Mouse (Mus musculus): Measurements from ENCODE around the gene Treh. TPM values are rescaled to one million over a fixed set of nuclear protein-coding genes. Genes with fewer than 3 reads are reported as not detected.
"Not testable (repeated sequence)": the region's sequence is repeated elsewhere in the genome, so short reads cannot be mapped to it uniquely, and the experiment has no call there.

Treh gene
- not detected in 2 replicates for polyA plus RNA-seq (2012; rRNA removed)

DNA sequence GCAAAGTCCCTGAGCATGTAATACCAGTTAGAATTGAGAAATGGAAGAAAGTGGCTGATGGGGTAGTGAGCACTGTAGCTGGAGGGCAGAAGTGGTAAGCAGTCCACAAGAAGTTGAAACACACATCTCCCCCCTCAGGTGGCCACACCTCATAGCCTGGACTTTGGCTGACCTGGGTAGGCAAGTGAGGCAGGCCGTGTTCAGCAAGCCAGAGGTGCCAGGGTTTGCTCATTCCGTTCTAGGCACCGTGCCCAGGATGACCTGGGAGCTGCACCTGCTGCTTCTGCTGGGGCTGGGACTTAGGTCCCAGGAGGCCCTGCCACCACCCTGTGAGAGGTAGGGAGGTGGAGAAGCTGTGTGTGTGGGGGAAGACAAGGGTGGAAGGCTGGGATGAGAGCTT is at the start of gene Treh:
TSS of gene Treh (plus strand) at position 229 of the 400 bp plus-strand sequence.
- 83% methylated on average over 3 of the region's 3 CpGs for WGBS

DNA sequence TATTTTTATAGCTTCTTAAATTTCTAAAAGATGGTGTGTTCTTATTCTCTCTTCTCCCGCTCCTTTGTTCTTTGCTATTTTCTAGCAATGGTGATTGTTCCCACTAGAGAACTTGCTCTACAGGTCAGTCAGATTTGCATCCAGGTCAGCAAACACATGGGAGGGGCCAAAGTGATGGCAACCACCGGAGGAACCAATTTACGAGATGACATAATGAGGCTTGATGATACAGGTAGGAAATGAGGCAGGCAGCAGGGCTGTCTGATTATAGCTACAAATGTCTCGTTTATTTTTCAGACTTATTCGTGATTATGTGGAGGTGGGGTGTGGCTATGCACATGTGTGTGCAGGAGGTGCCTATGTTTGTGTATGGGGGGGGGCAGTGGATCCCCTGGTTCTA is 48.6 kb upstream of the Treh start:
- WGBS = 81% methylated on average over 5 of the region's 5 CpGs
- no peak for DNase-seq (ENCODE audit: low read depth in 1 of 2, low spot score in 2 of 2)
- H3K36me3 ChIP-seq (ENCODE audit: control insufficient read depth, insufficient read depth, low read length) = peaks cover 50% of the 10 kb centered on the region
- no peaks in the 10 kb centered on the region; the same call in 1 of the 2 replicates for H3K4me1 ChIP-seq (ENCODE audit: control insufficient read depth, insufficient read depth, insufficient read length)
- H3K4me3 ChIP-seq (ENCODE audit: extremely low read depth, insufficient read depth, insufficient read length) = no peak overlapping the region
- TF ChIP-seq CTCF (IDR thresholded peaks at IDR 0.05; ENCODE audit: extremely low read depth, insufficient read depth, insufficient read length, insufficient replicate concordance) = no peak
- no peak for TF ChIP-seq POLR2A (IDR thresholded peaks at IDR 0.05; ENCODE audit: low read depth, low read length)
- H3K27me3 ChIP-seq (ENCODE audit: control insufficient read depth, insufficient read depth, low read length) = no peaks in the 10 kb centered on the region
- H3K27ac ChIP-seq (ENCODE audit: insufficient read depth, low read length) = no peak overlapping the region

More for the DNA sequence above, at the start of gene Treh:
- TF ChIP-seq CTCF (IDR thresholded peaks at IDR 0.05; ENCODE audit: extremely low read depth, insufficient read depth, insufficient read length, insufficient replicate concordance) (no peak), POLR2A (IDR thresholded peaks at IDR 0.05; ENCODE audit: low read depth, low read length) (no peak)
- no peak within 1 kb of the TSS for H3K27ac ChIP-seq (ENCODE audit: insufficient read depth, low read length)
- no peak for DNase-seq (ENCODE audit: low read depth in 1 of 2, low spot score in 2 of 2)
- no peaks in the 10 kb centered on the region for H3K36me3 ChIP-seq (ENCODE audit: control insufficient read depth, insufficient read depth, low read length)
- no peaks in the 10 kb centered on the region for H3K27me3 ChIP-seq (ENCODE audit: control insufficient read depth, insufficient read depth, low read length)
- H3K4me3 ChIP-seq (ENCODE audit: extremely low read depth, insufficient read depth, insufficient read length) = no peak within 1 kb of the TSS
- H3K4me1 ChIP-seq (ENCODE audit: control insufficient read depth, insufficient read depth, insufficient read length) = no peaks in the 10 kb centered on the region

DNA sequence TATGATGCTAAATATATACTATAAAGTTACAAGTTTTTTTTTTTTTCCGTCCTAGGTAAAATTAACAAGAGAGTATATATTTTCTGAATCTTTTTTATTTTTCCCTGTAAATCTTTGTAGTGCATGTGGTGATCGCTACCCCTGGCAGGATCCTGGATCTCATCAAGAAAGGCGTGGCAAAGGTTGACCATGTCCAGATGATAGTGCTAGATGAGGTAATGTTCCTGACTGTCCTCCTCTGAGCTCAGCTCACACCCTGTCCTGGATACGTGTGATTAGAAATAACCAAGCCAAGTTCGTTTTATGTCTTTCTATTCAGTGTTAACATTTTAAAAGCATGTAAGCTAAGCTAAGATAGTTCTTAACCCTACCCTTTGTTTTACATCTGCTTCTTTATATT is 46.8 kb upstream of the Treh start:
- Histone ChIP-seq H3K4me3 (ENCODE audit: extremely low read depth, insufficient read depth, insufficient read length) (no peak overlapping the region), H3K27me3 (ENCODE audit: control insufficient read depth, insufficient read depth, low read length) (no peaks in the 10 kb centered on the region), H3K36me3 (ENCODE audit: control insufficient read depth, insufficient read depth, low read length) (peaks cover 48% of the 10 kb centered on the region), H3K27ac (ENCODE audit: insufficient read depth, low read length) (no peak overlapping the region), H3K4me1 (ENCODE audit: control insufficient read depth, insufficient read depth, insufficient read length) (no peaks in the 10 kb centered on the region)
- 79% methylated on average over 5 of the region's 5 CpGs for WGBS
- DNase-seq (ENCODE audit: low read depth in 1 of 2, low spot score in 2 of 2) = no peak
- no peak for TF ChIP-seq POLR2A (IDR thresholded peaks at IDR 0.05; ENCODE audit: low read depth, low read length)
- no peak for TF ChIP-seq CTCF (IDR thresholded peaks at IDR 0.05; ENCODE audit: extremely low read depth, insufficient read depth, insufficient read length, insufficient replicate concordance)

DNA sequence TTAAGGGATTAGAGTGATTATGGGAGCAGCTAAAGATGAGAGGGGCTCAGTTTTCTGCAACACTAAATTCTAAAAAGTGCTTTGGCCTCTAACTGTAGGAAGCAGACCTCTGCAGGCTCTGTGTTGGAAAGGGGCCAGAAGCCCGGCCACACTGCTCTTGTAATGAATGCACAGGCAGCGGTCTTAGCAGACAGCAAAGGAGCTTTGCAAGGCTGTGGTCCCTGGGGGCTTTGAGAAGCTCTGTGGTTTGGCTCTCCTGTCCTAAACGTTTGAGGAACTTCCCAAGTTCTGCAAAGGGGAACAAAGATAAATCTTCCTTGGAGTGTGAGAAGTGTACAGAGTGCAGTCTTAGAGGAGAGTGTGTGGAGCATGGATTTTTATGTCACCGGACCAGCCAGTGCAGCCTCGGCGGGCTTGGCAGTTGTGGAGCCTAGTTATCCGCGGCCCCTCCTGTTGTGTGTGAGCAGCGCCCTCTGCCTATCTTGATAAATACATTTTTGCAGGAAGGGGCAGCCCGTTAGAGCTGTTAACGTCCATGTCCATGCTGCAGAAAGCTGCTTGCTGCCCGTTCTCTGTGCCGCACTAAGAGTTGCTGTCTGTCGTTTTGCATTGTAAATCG is 35.4 kb upstream of the Treh start:
- WGBS = 31% methylated on average over 15 of the region's 15 CpGs
- no peak overlapping the region for H3K27ac ChIP-seq (ENCODE audit: insufficient read depth, low read length)
- H3K36me3 ChIP-seq (ENCODE audit: control insufficient read depth, insufficient read depth, low read length) = peaks cover 40% of the 10 kb centered on the region
- H3K27me3 ChIP-seq (ENCODE audit: control insufficient read depth, insufficient read depth, low read length) = no peaks in the 10 kb centered on the region
- no peaks in the 10 kb centered on the region; the same call in 1 of the 2 replicates for H3K4me1 ChIP-seq (ENCODE audit: control insufficient read depth, insufficient read depth, insufficient read length)
- no peak overlapping the region for H3K4me3 ChIP-seq (ENCODE audit: extremely low read depth, insufficient read depth, insufficient read length)
- no peak for DNase-seq (ENCODE audit: low read depth in 1 of 2, low spot score in 2 of 2)
- no peak for TF ChIP-seq POLR2A (IDR thresholded peaks at IDR 0.05; ENCODE audit: low read depth, low read length)
- TF ChIP-seq CTCF (IDR thresholded peaks at IDR 0.05; ENCODE audit: extremely low read depth, insufficient read depth, insufficient read length, insufficient replicate concordance) = no peak

DNA sequence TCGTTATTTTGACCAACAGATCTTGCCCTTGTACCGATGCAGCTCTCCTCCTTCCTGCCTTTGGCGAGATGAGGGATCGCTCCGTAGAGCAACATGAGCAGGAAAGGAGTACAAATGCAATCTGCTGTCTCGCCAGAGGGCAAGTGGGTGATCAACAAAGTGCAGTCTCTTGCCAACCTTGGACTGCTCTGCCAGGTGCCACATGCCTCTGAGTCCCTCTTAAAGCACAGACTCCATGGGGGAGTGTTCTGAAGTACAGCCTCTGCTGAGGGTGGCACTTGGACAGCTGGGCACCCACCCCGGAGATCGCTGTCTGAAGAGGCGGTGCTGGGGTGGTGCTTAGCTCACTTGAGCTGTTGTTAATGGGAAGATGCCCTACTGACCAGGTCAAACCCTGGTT is 34.3 kb upstream of the Treh start:
- not testable (repeated sequence) for H3K4me1 ChIP-seq (ENCODE audit: control insufficient read depth, insufficient read depth, insufficient read length); H3K4me3 ChIP-seq (ENCODE audit: extremely low read depth, insufficient read depth, insufficient read length); DNase-seq (ENCODE audit: low read depth in 1 of 2, low spot score in 2 of 2); H3K27ac ChIP-seq (ENCODE audit: insufficient read depth, low read length); H3K27me3 ChIP-seq (ENCODE audit: control insufficient read depth, insufficient read depth, low read length)
- WGBS = 81% methylated on average over 9 of the region's 9 CpGs
- peaks cover 33% of the 10 kb centered on the region for H3K36me3 ChIP-seq (ENCODE audit: control insufficient read depth, insufficient read depth, low read length)

DNA sequence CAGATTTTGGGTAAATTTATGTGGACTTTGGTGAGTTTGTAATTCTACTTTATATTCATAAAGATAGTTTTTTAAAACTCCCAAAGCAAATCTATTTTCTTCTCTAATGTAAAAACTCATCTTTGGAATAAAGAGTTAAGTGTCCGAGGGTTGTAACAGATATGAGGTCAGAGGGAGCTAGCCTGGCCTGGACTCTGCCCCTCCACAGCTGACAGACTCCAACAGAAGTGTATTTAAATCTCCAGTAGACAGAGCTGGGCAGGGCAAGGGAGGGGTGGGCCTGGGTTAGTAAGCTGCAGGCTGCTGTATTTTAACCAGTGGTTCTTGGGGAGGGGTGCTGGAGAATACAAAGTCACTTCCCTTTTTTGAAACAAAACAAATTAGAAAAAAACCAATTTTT is 33.0 kb upstream of the Treh start:
- not testable (repeated sequence) for H3K27ac ChIP-seq (ENCODE audit: insufficient read depth, low read length); H3K4me1 ChIP-seq (ENCODE audit: control insufficient read depth, insufficient read depth, insufficient read length); DNase-seq (ENCODE audit: low read depth in 1 of 2, low spot score in 2 of 2); H3K4me3 ChIP-seq (ENCODE audit: extremely low read depth, insufficient read depth, insufficient read length); H3K27me3 ChIP-seq (ENCODE audit: control insufficient read depth, insufficient read depth, low read length)
- H3K36me3 ChIP-seq (ENCODE audit: control insufficient read depth, insufficient read depth, low read length) = peaks cover 24% of the 10 kb centered on the region
- 67% methylated on average over 1 of the region's 1 CpGs for WGBS

DNA sequence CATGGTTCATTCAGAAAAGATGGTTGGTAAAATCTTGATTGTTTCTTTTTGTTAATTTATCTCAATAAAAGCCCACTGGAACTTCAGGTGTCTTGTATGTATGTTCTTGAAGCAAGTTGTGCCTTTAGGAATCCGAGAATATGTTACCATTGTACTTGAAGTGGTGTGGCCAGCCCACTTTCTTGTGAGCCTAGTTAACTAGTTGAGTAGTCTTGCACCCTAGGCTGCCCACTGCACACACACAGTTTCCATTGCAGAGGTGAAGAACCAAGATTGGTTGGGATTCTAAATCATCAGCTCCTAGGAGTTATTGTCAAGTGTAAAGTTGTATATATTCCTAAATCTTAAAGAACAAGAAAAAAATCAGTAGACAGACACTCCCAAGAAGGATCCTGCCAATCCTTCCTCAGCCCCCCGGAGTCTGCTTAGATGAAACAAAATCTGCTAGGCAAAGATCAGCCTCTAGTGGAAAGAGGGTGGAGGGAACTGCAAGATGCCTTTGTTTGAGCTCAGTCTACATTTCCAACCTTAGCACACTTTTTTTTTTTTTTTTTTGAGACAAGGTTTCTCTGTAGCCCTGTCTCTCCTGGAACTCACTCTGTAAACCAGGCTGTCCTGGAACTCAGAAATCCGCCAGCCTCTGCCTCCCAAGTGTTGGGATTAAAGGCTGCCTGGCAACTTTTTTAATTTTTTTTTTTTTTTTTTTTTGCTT is 32.2 kb upstream of the Treh start:
- no peak overlapping the region for H3K27ac ChIP-seq (ENCODE audit: insufficient read depth, low read length)
- 80% methylated on average over 3 of the region's 3 CpGs for WGBS
- no peak for DNase-seq (ENCODE audit: low read depth in 1 of 2, low spot score in 2 of 2)
- H3K4me3 ChIP-seq (ENCODE audit: extremely low read depth, insufficient read depth, insufficient read length) = no peak overlapping the region
- TF ChIP-seq CTCF (IDR thresholded peaks at IDR 0.05; ENCODE audit: extremely low read depth, insufficient read depth, insufficient read length, insufficient replicate concordance) (no peak), POLR2A (IDR thresholded peaks at IDR 0.05; ENCODE audit: low read depth, low read length) (no peak)
- H3K4me1 ChIP-seq (ENCODE audit: control insufficient read depth, insufficient read depth, insufficient read length) = peaks cover 11% of the 10 kb centered on the region; the same call in 1 of the 2 replicates
- peaks cover 18% of the 10 kb centered on the region for H3K36me3 ChIP-seq (ENCODE audit: control insufficient read depth, insufficient read depth, low read length)
- no peaks in the 10 kb centered on the region for H3K27me3 ChIP-seq (ENCODE audit: control insufficient read depth, insufficient read depth, low read length)
